Mouse (Mus musculus): ENCODE measurements at regions not wholly inside any gene's neighbourhood (a gene's known extent, or its start where the extent isn't known, plus 50 kb on each side); places are given as distances from the start of the nearest gene placed in this dataset.

GRCm38 (mm10) chr2:161470844-161471243 is 362.0 kb upstream of the Chd6 start:
- TF ChIP-seq POLR2A (IDR thresholded peaks at IDR 0.05; ENCODE audit: insufficient read depth, low read depth, low read length), result no peak
- TF ChIP-seq CTCF (IDR thresholded peaks at IDR 0.05; ENCODE audit: insufficient read depth, low read depth, low read length), result no peak
- H3K4me1 ChIP-seq (ENCODE audit: control insufficient read depth, insufficient read depth, low read length), result no peaks in the 10 kb centered on the region

DNA sequence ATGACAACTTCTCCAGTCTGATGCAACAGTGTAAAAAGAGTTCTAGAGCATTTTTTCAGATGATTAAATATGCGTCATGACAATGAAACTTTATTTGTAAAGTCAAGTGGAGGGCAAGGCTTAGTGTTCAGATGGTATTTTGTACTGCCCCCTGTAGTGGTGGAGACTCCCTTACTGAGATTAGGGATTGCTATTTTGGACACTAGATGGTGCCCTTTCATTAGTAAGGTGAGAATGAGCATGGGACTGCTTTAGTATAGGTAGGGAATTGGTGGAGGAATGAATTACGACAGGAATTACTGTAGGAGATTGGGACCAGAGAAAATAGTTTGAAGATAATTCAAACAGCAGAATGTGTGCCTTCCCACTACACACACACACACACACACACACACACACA is 361.1 kb upstream of the Chd6 start:
- H3K4me3 ChIP-seq (ENCODE audit: insufficient read depth, low read depth, low read length), result no peak overlapping the region
- TF ChIP-seq POLR2A (IDR thresholded peaks at IDR 0.05; ENCODE audit: insufficient read depth, low read depth, low read length) (no peak), CTCF (IDR thresholded peaks at IDR 0.05; ENCODE audit: insufficient read depth, low read depth, low read length) (no peak)
- 22% methylated on average over 2 of the region's 2 CpGs for WGBS

More at GRCm38 (mm10) chr2:161470844-161471243, 362.0 kb upstream of the Chd6 start:
- Histone ChIP-seq H3K4me3 (ENCODE audit: insufficient read depth, low read depth, low read length) (no peak overlapping the region), H3K27ac (ENCODE audit: insufficient read depth, low read depth, low read length) (no peak overlapping the region)
- 90% methylated on average over 5 of the region's 5 CpGs for WGBS

GRCm38 (mm10) chr2:161467035-161467434 is 358.2 kb upstream of the Chd6 start:
- Histone ChIP-seq H3K4me3 (ENCODE audit: insufficient read depth, low read depth, low read length) (no peak overlapping the region), H3K27ac (ENCODE audit: insufficient read depth, low read depth, low read length) (no peak overlapping the region), H3K4me1 (ENCODE audit: control insufficient read depth, insufficient read depth, low read length) (no peaks in the 10 kb centered on the region)
- 86% methylated on average over 1 of the region's 1 CpGs for WGBS
- TF ChIP-seq CTCF (IDR thresholded peaks at IDR 0.05; ENCODE audit: insufficient read depth, low read depth, low read length) (no peak), POLR2A (IDR thresholded peaks at IDR 0.05; ENCODE audit: insufficient read depth, low read depth, low read length) (no peak)

More for the DNA sequence above, 361.1 kb upstream of the Chd6 start:
- Histone ChIP-seq H3K27ac (ENCODE audit: insufficient read depth, low read depth, low read length) (no peak overlapping the region), H3K4me1 (ENCODE audit: control insufficient read depth, insufficient read depth, low read length) (no peaks in the 10 kb centered on the region)

- Histone ChIP-seq H3K4me1 (ENCODE audit: control insufficient read depth, insufficient read depth, low read length) (no peaks in the 10 kb centered on the region), H3K4me3 (ENCODE audit: insufficient read depth, low read depth, low read length) (no peak overlapping the region), H3K27ac (ENCODE audit: insufficient read depth, low read depth, low read length) (no peak overlapping the region)
- TF ChIP-seq CTCF (IDR thresholded peaks at IDR 0.05; ENCODE audit: insufficient read depth, low read depth, low read length) (no peak), POLR2A (IDR thresholded peaks at IDR 0.05; ENCODE audit: insufficient read depth, low read depth, low read length) (no peak)
- 98% methylated on average over 4 of the region's 4 CpGs for WGBS
Observed at GRCm38 (mm10) chr2:161460600-161460999, 351.7 kb upstream of the Chd6 start.

GRCm38 (mm10) chr2:161454466-161454865 is 345.6 kb upstream of the Chd6 start:
- no peak overlapping the region for H3K27ac ChIP-seq (ENCODE audit: insufficient read depth, low read depth, low read length)
- no peak overlapping the region for H3K4me3 ChIP-seq (ENCODE audit: insufficient read depth, low read depth, low read length)
- H3K4me1 ChIP-seq (ENCODE audit: control insufficient read depth, insufficient read depth, low read length), result no peaks in the 10 kb centered on the region
- 65% methylated on average over 6 of the region's 6 CpGs for WGBS
- TF ChIP-seq CTCF (IDR thresholded peaks at IDR 0.05; ENCODE audit: insufficient read depth, low read depth, low read length) (no peak), POLR2A (IDR thresholded peaks at IDR 0.05; ENCODE audit: insufficient read depth, low read depth, low read length) (no peak)

DNA sequence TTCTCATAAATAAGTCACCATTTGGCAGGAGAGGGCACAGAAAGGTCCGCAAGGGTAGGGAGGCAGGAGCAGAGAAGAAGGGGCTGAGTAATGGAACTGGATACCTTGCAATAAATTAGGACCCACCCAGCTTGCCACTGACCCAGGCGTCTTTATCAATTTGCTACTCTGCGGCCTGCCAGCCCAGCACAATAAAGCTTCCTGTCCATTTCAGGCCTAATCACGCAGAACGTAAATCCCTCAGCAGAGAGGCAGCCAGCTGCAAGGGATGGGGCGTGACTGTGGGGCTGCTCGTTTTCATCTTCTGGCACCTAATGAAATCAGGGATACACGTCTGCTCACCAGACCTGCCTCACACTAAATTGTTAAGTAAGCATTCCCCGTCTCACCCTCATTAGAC is 324.9 kb upstream of the Chd6 start:
- no peak overlapping the region for H3K4me3 ChIP-seq (ENCODE audit: insufficient read depth, low read depth, low read length)
- H3K27ac ChIP-seq (ENCODE audit: insufficient read depth, low read depth, low read length), result no peak overlapping the region
- no peak for TF ChIP-seq CTCF (IDR thresholded peaks at IDR 0.05; ENCODE audit: insufficient read depth, low read depth, low read length)
- no peak for TF ChIP-seq POLR2A (IDR thresholded peaks at IDR 0.05; ENCODE audit: insufficient read depth, low read depth, low read length)
- WGBS, result 56% methylated on average over 9 of the region's 9 CpGs
- no peaks in the 10 kb centered on the region for H3K4me1 ChIP-seq (ENCODE audit: control insufficient read depth, insufficient read depth, low read length)

- Histone ChIP-seq H3K27ac (ENCODE audit: insufficient read depth, low read depth, low read length) (no peak overlapping the region), H3K4me3 (ENCODE audit: insufficient read depth, low read depth, low read length) (no peak overlapping the region), H3K4me1 (ENCODE audit: control insufficient read depth, insufficient read depth, low read length) (no peaks in the 10 kb centered on the region)
- WGBS, result 22% methylated on average over 3 of the region's 3 CpGs
- TF ChIP-seq POLR2A (IDR thresholded peaks at IDR 0.05; ENCODE audit: insufficient read depth, low read depth, low read length), result no peak
Observed at GRCm38 (mm10) chr2:161429294-161429693, 320.4 kb upstream of the Chd6 start.

- Histone ChIP-seq H3K4me1 (ENCODE audit: control insufficient read depth, insufficient read depth, low read length) (no peaks in the 10 kb centered on the region), H3K27ac (ENCODE audit: insufficient read depth, low read depth, low read length) (no peak overlapping the region), H3K4me3 (ENCODE audit: insufficient read depth, low read depth, low read length) (no peak overlapping the region)
- 49% methylated on average over 3 of the region's 3 CpGs for WGBS
- TF ChIP-seq CTCF (IDR thresholded peaks at IDR 0.05; ENCODE audit: insufficient read depth, low read depth, low read length), result no peak
- TF ChIP-seq POLR2A (IDR thresholded peaks at IDR 0.05; ENCODE audit: insufficient read depth, low read depth, low read length), result no peak
Observed at GRCm38 (mm10) chr2:161425587-161425986, 316.7 kb upstream of the Chd6 start.

DNA sequence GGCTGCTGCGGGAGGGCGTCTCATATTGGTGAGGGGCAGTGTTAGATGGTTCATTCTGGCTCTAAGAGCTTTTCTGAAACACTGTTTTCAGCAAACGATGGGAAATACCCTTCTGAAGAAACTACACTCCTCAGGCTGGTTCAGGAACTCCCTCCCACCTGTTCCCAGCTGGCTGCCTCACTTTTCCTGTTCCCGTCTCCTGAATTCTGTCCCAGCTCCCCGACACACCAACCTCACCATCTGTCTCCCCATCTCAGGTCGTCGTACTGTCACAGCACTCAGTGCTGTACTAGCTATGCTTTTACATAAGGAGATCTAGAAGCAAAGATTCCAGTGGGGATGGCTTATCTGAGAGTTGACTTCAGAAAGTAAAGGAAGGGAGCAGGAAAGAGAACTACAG is 309.2 kb upstream of the Chd6 start:
- TF ChIP-seq CTCF (IDR thresholded peaks at IDR 0.05; ENCODE audit: insufficient read depth, low read depth, low read length), result no peak
- no peak overlapping the region for H3K4me3 ChIP-seq (ENCODE audit: insufficient read depth, low read depth, low read length)
- H3K4me1 ChIP-seq (ENCODE audit: control insufficient read depth, insufficient read depth, low read length), result peaks cover 3% of the 10 kb centered on the region; the same call in 1 of the 2 replicates
- no peak overlapping the region for H3K27ac ChIP-seq (ENCODE audit: insufficient read depth, low read depth, low read length)
- 87% methylated on average over 7 of the region's 7 CpGs for WGBS

All from olfactory bulb, adult 2 months (tissue).